Comparison of ENCODE assay signal across 8 mouse cellular contexts in the genomic region with DNA sequence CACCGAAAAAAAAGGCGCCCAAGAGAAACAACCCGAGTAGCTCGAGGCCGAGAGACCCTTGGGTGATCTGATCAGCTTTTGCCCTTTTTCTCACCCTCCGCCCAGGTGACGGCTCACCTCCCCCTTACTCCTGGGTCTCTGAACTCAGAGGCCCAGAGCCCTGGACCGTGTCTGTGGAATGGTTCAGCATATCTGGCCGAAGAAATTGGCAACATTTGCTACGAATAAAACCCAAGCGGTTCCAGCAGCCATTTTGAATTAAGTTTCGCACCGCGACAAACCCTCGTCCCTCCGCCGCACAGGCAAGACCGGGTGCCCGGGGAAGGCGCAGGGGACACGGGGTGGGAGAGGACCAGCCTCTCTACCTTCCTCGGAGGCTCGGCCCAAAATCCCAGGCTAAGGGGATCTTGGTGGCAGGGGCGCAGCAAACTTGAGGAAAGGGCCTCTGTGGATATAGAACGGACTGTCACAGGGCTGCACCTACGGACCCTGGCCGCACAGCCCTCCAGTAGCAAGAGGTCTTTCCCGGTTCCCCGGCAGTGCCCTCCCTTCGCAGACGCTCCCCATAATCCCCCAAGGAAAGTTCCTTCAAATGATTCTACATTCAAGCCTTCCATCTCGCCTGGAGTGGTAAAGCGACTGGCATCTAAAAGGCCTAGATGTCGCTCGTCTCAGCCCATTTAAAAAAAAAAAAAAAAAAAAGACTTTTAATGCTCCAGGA. TPM values are rescaled to one million over a fixed set of nuclear protein-coding genes. Genes with fewer than 3 reads are reported as not detected.
A peak's percentile ranks its signal among the peaks of the same experiment; 100 is the strongest.
DNase-seq lines count a peak whose midpoint lies in the region; ATAC-seq and TF ChIP-seq lines count a peak whose summit lies in the region.

No protein-coding gene starts in this region.

- no peak for TF ChIP-seq CTCF in forebrain, postnatal 0 days (IDR thresholded peaks at IDR 0.05; ENCODE audit: low read depth)

- H3K4me3 ChIP-seq in forebrain, postnatal 0 days (ENCODE audit: low read depth, low read length) = peak overlapping the region; percentile 56
- H3K4me3 ChIP-seq in kidney, embryonic 16.5 days (ENCODE audit: low read length) = peak overlapping the region; percentile 74
- peak overlapping the region; percentile 65 for H3K4me3 ChIP-seq in midbrain, embryonic 13.5 days (replicated peaks)

- H3K27ac ChIP-seq in forebrain, postnatal 0 days (ENCODE audit: low read depth, low read length) = no peak overlapping the region
- peak overlapping the region; percentile 95 for H3K27ac ChIP-seq in kidney, embryonic 16.5 days (ENCODE audit: low read length)
- H3K27ac ChIP-seq in midbrain, embryonic 13.5 days = peak overlapping the region; percentile 53; the same call in 1 of the 2 replicates

- peaks cover 7% of the 10 kb centered on the region; the same call in 1 of the 2 replicates for H3K4me1 ChIP-seq in forebrain, postnatal 0 days (ENCODE audit: insufficient read depth)
- peaks cover 24% of the 10 kb centered on the region for H3K4me1 ChIP-seq in kidney, embryonic 16.5 days (ENCODE audit: insufficient read depth, low read length)
- peaks cover 79% of the 10 kb centered on the region for H3K4me1 ChIP-seq in midbrain, embryonic 13.5 days (replicated peaks)

- H3K27me3 ChIP-seq in forebrain, postnatal 0 days (ENCODE audit: insufficient read depth, low read length) = peaks cover 8% of the 10 kb centered on the region
- H3K27me3 ChIP-seq in kidney, embryonic 16.5 days (ENCODE audit: insufficient read depth, low read length) = peaks cover 8% of the 10 kb centered on the region; the same call in 1 of the 2 replicates
- peaks cover 31% of the 10 kb centered on the region for H3K27me3 ChIP-seq in midbrain, embryonic 13.5 days

- WGBS in forebrain, postnatal 0 days = 12% methylated on average over 35 of the region's 35 CpGs
- WGBS in kidney, embryonic 16.5 days = 3% methylated on average over 35 of the region's 35 CpGs
- 1% methylated on average over 35 of the region's 35 CpGs for WGBS in midbrain, embryonic 13.5 days

- ATAC-seq in forebrain, postnatal 0 days = no peak
- ATAC-seq in kidney, embryonic 16.5 days (ENCODE audit: low FRiP score, low TSS enrichment) = no peak
- ATAC-seq in midbrain, embryonic 13.5 days = no peak
- ATAC-seq in erythroid progenitor cell, adult 5-6 weeks (replicated peaks; ENCODE audit: low FRiP score, poor library complexity, severe bottlenecking) = no peak

- peak overlapping the region; percentile 91 for H3K4me2 ChIP-seq in forebrain, postnatal 0 days (ENCODE audit: low read depth)
- peak overlapping the region; percentile 85 for H3K4me2 ChIP-seq in kidney, embryonic 16.5 days (replicated peaks; ENCODE audit: low read depth, low read length)
- peak overlapping the region; percentile 88 for H3K4me2 ChIP-seq in midbrain, embryonic 13.5 days (replicated peaks)

- H3K36me3 ChIP-seq in forebrain, postnatal 0 days (ENCODE audit: insufficient read depth) = no peaks in the 10 kb centered on the region
- H3K36me3 ChIP-seq in kidney, embryonic 16.5 days (ENCODE audit: insufficient read depth, low read length) = no peaks in the 10 kb centered on the region
- H3K36me3 ChIP-seq in midbrain, embryonic 13.5 days = no peaks in the 10 kb centered on the region

- peak overlapping the region; percentile 35 for H3K9ac ChIP-seq in forebrain, postnatal 0 days
- peak overlapping the region; percentile 89 for H3K9ac ChIP-seq in kidney, embryonic 16.5 days (replicated peaks; ENCODE audit: low read length)
- peak overlapping the region; percentile 72 for H3K9ac ChIP-seq in midbrain, embryonic 13.5 days (replicated peaks)

- no peaks in the 10 kb centered on the region for H3K9me3 ChIP-seq in forebrain, postnatal 0 days (ENCODE audit: low read length)
- H3K9me3 ChIP-seq in kidney, embryonic 16.5 days (ENCODE audit: low read length) = no peaks in the 10 kb centered on the region
- H3K9me3 ChIP-seq in midbrain, embryonic 13.5 days = no peaks in the 10 kb centered on the region

- peak; percentile 20 for DNase-seq in kidney, adult 18-20 months
- DNase-seq in kidney, adult 11 months = no peak
- DNase-seq in adrenal gland, postnatal 14 days = peak; percentile 52
- DNase-seq in forebrain, postnatal 0 days = no peak
- no peak for DNase-seq in MN1 (ENCODE audit: low spot score)

RNA-seq across cellular contexts. Expression of a gene that starts 4.2 kb away (rescaled TPM):
- total RNA-seq in adrenal gland, postnatal 14 days (2021) = 57.0 and 57.5 TPM in 2 replicates
- 15.8 and 16.9 TPM in 2 replicates for total RNA-seq in forebrain, postnatal 0 days (2014; rRNA removed)
- polyA plus RNA-seq in forebrain, postnatal 0 days (2015; fragmentation: Nextera tagmentation; extraction: Ambion mirVana) = 11.4 and 12.5 TPM in 2 replicates
- polyA plus RNA-seq in kidney, embryonic 16.5 days (2015; fragmentation: Nextera tagmentation; extraction: Ambion mirVana) = 124 and 127 TPM in 2 replicates
- polyA plus RNA-seq in midbrain, embryonic 13.5 days (2015; fragmentation: Nextera tagmentation; extraction: Ambion mirVana) = 43.4 and 45.1 TPM in 2 replicates
- total RNA-seq in erythroid progenitor cell, adult 5-6 weeks (2015; ENCODE audit: low replicate concordance) = 6.1 and 8.0 TPM in 2 replicates
- total RNA-seq in erythroid progenitor cell, adult 5-6 weeks (2017; ENCODE audit: low replicate concordance) = 1.8 and 3.5 TPM in 2 replicates

Comparison
In these comparisons a context has a peak if more than half of its experiments do, and no peak if none do; other contexts are left out.
1. DNase-seq: peak in kidney, adult 18-20 months (single experiment) and adrenal gland, postnatal 14 days (single experiment); none in kidney, adult 11 months (single experiment), forebrain, postnatal 0 days (single experiment) and MN1 (single experiment).
2. H3K9ac ChIP-seq: peak in every context shown above with its lines; median percentile 89 in kidney, embryonic 16.5 days; 72 in midbrain, embryonic 13.5 days; 35 in forebrain, postnatal 0 days.
3. Peak in every context shown above with its lines, with median percentiles within 50 percentile points of each other: H3K4me2 ChIP-seq and H3K4me3 ChIP-seq.